Mouse (Mus musculus): ENCODE measurements around the gene Atp2b4.

GRCm38 (mm10) chr1:133843900-133844299 is 43.1 kb upstream of the Atp2b4 start:
- TF ChIP-seq POLR2A (IDR thresholded peaks at IDR 0.05; ENCODE audit: insufficient read depth, low read depth, low read length) (no peak), CTCF (IDR thresholded peaks at IDR 0.05) (no peak), EP300 (IDR thresholded peaks at IDR 0.05; ENCODE audit: insufficient read depth, low read depth, low read length) (no peak)
